ENCODE assay signal across 24 mouse cellular contexts in the genomic region with DNA sequence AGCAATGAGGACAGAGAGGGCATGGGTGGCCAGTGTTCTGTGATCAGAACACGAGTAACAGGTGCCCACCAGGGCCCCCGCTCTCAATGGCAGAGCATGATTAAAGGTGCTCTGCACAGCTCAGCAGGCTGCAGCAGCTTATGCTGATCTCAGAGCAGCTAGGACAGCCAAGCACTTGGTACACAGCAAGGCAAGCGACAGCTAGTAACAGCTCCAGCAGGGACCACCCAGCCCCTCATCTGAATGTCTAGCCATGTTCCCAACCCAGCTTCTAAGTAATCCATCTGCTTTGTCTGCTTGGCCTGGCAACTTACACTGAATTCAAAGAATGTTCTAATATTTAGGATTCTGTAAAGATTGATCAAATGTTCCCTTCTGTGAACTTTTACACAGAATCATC. TPM values are rescaled to one million over a fixed set of nuclear protein-coding genes. Genes with fewer than 3 reads are reported as not detected.
A peak's percentile ranks its signal among the peaks of the same experiment; 100 is the strongest.
DNase-seq lines count a peak whose midpoint lies in the region; ATAC-seq lines count a peak whose summit lies in the region.
"Had no signal": no experiment of that assay in that cellular context is flagged by ENCODE, and none has a peak within 500 bp of the region (broad histone marks: within the 10 kb centered on the region; RNA-seq: fewer than 3 reads in every experiment).

No protein-coding gene starts in this region.

- H3K27ac ChIP-seq in forebrain, embryonic 16.5 days (ENCODE audit: low read length), result 0 out of 2 replicates have a peak overlapping the region, but pooled peaks have one; percentile 6
- H3K27ac ChIP-seq in forebrain, embryonic 10.5 days, result no peak overlapping the region
- no peak overlapping the region for H3K27ac ChIP-seq in hindbrain, embryonic 16.5 days (ENCODE audit: low read depth, low read length)
- no peak overlapping the region for H3K27ac ChIP-seq in hindbrain, embryonic 13.5 days
- H3K27ac ChIP-seq: embryonic facial prominence, embryonic 10.5 days; embryonic facial prominence, embryonic 13.5 days; gastrocnemius, adult 2 months; hindbrain, embryonic 14.5 days had no signal

- no peaks in the 10 kb centered on the region for H3K9me3 ChIP-seq in forebrain, embryonic 16.5 days (ENCODE audit: control insufficient read depth, low read length)
- H3K9me3 ChIP-seq in forebrain, embryonic 10.5 days, result no peaks in the 10 kb centered on the region
- H3K9me3 ChIP-seq in hindbrain, embryonic 16.5 days (ENCODE audit: control insufficient read depth, low read length), result no peaks in the 10 kb centered on the region
- no peaks in the 10 kb centered on the region for H3K9me3 ChIP-seq in hindbrain, embryonic 13.5 days
- H3K9me3 ChIP-seq: embryonic facial prominence, embryonic 10.5 days; embryonic facial prominence, embryonic 13.5 days had no signal

- H3K9ac ChIP-seq in forebrain, embryonic 16.5 days (replicated peaks; ENCODE audit: low read depth, low read length), result no peak overlapping the region
- H3K9ac ChIP-seq in hindbrain, embryonic 16.5 days (ENCODE audit: low read depth, low read length), result no peak overlapping the region
- H3K9ac ChIP-seq in hindbrain, embryonic 13.5 days, result no peak overlapping the region
- H3K9ac ChIP-seq: embryonic facial prominence, embryonic 13.5 days; hindbrain, embryonic 14.5 days had no signal

- H3K27me3 ChIP-seq in forebrain, embryonic 16.5 days (replicated peaks; ENCODE audit: control insufficient read depth, insufficient read depth, low read length), result no peaks in the 10 kb centered on the region
- H3K27me3 ChIP-seq in forebrain, embryonic 10.5 days (ENCODE audit: poor library complexity, severe bottlenecking), result no peaks in the 10 kb centered on the region
- no peaks in the 10 kb centered on the region for H3K27me3 ChIP-seq in hindbrain, embryonic 16.5 days (replicated peaks; ENCODE audit: control insufficient read depth, insufficient read depth, low read length)
- no peaks in the 10 kb centered on the region for H3K27me3 ChIP-seq in hindbrain, embryonic 13.5 days
- H3K27me3 ChIP-seq: embryonic facial prominence, embryonic 13.5 days had no signal

- peak; percentile 79 for ATAC-seq in forebrain, embryonic 16.5 days
- ATAC-seq in hindbrain, embryonic 16.5 days, result peak; percentile 47; the same call in 1 of the 2 replicates
- no peak for ATAC-seq in hindbrain, embryonic 13.5 days (ENCODE audit: low FRiP score)
- ATAC-seq: CD4-positive, CD25-positive, alpha-beta regulatory T cell, adult 4 months; intestine, postnatal 0 days had no signal

- no peak overlapping the region for H3K4me3 ChIP-seq in forebrain, embryonic 16.5 days (replicated peaks; ENCODE audit: low read length)
- no peak overlapping the region for H3K4me3 ChIP-seq in forebrain, embryonic 10.5 days
- H3K4me3 ChIP-seq in hindbrain, embryonic 16.5 days (ENCODE audit: low read length), result no peak overlapping the region
- no peak overlapping the region for H3K4me3 ChIP-seq in hindbrain, embryonic 13.5 days
- H3K4me3 ChIP-seq: embryonic facial prominence, embryonic 10.5 days; embryonic facial prominence, embryonic 13.5 days; erythroblast, embryonic 14.5 days; gastrocnemius, adult 2 months had no signal

- H3K4me2 ChIP-seq in forebrain, embryonic 16.5 days (ENCODE audit: low read length), result no peak overlapping the region
- no peak overlapping the region for H3K4me2 ChIP-seq in hindbrain, embryonic 16.5 days (ENCODE audit: low read length)
- H3K4me2 ChIP-seq in hindbrain, embryonic 13.5 days, result no peak overlapping the region
- H3K4me2 ChIP-seq: embryonic facial prominence, embryonic 13.5 days; heart, embryonic 11.5 days; hindbrain, embryonic 14.5 days had no signal

- DNase-seq in forebrain, embryonic 10.5 days (ENCODE audit: extremely low spot score, low spot score), result no peak
- peak; percentile 52 to 66 for DNase-seq in layer of hippocampus, postnatal 14 days (ENCODE audit: low spot score in 2 of 2)
- no peak for DNase-seq in layer of hippocampus, adult 9-11 months
- DNase-seq in urinary bladder, adult 18-20 months (ENCODE audit: low spot score in 2 of 2), result no peak
- DNase-seq: adrenal gland, adult 2 months; adrenal gland, postnatal 14 days; cerebellum, adult 11-12 months; cerebellum, adult 8-10 months; cerebellum, postnatal 10 days; cerebellum, postnatal 36 days; embryo, embryonic 11 days; gastrocnemius, adult 2 months; gastrocnemius, postnatal 14 days; kidney, adult 2 months had no signal

- H3K4me1 ChIP-seq in forebrain, embryonic 16.5 days (replicated peaks; ENCODE audit: control insufficient read depth, insufficient read depth, low read length), result peaks cover 3% of the 10 kb centered on the region; the same call in 1 of the 2 replicates
- peaks cover 11% of the 10 kb centered on the region for H3K4me1 ChIP-seq in forebrain, embryonic 10.5 days
- H3K4me1 ChIP-seq in hindbrain, embryonic 16.5 days (ENCODE audit: control insufficient read depth, insufficient read depth, low read depth, low read length), result peaks cover 3% of the 10 kb centered on the region; the same call in 1 of the 2 replicates
- H3K4me1 ChIP-seq in hindbrain, embryonic 13.5 days (replicated peaks), result 0 out of 2 replicates have a peak, but pooled peaks cover 4% of the 10 kb centered on the region
- H3K4me1 ChIP-seq: embryonic facial prominence, embryonic 13.5 days had no signal

- 67% methylated on average over 3 of the region's 3 CpGs for WGBS in forebrain, embryonic 16.5 days
- WGBS in forebrain, embryonic 10.5 days, result 88% methylated on average over 3 of the region's 3 CpGs
- WGBS in hindbrain, embryonic 16.5 days, result 77% methylated on average over 3 of the region's 3 CpGs
- WGBS in hindbrain, embryonic 13.5 days, result 78% methylated on average over 3 of the region's 3 CpGs

- H3K36me3 ChIP-seq in forebrain, embryonic 16.5 days (ENCODE audit: control insufficient read depth, insufficient read depth), result no peaks in the 10 kb centered on the region; the same call in 1 of the 2 replicates
- H3K36me3 ChIP-seq in forebrain, embryonic 10.5 days (replicated peaks), result peaks cover 17% of the 10 kb centered on the region; the same call in 1 of the 2 replicates
- peaks cover 5% of the 10 kb centered on the region for H3K36me3 ChIP-seq in hindbrain, embryonic 16.5 days (ENCODE audit: control insufficient read depth, insufficient read depth, low read length)
- peaks cover 12% of the 10 kb centered on the region for H3K36me3 ChIP-seq in hindbrain, embryonic 13.5 days
- H3K36me3 ChIP-seq: embryonic facial prominence, embryonic 13.5 days had no signal

RNA-seq across cellular contexts. Expression of gene Zdhhc23, which starts 15.8 kb away (rescaled TPM):
- 4.6 and 4.7 TPM in 2 replicates for polyA plus RNA-seq in forebrain, embryonic 16.5 days (2015; fragmentation: Nextera tagmentation; extraction: Ambion mirVana)
- 0.66 TPM in 2 replicates for polyA plus RNA-seq in forebrain, embryonic 10.5 days (2016; fragmentation: Nextera tagmentation; extraction: Ambion mirVana)
- 3.4 and 3.8 TPM in 2 replicates for polyA plus RNA-seq in hindbrain, embryonic 16.5 days (2015; fragmentation: Nextera tagmentation; extraction: Ambion mirVana)
- polyA plus RNA-seq in hindbrain, embryonic 13.5 days (2015; fragmentation: Nextera tagmentation; extraction: Ambion mirVana), result 1.7 and 1.8 TPM in 2 replicates
- 10 to 100 TPM; 55.4 TPM for total RNA-seq in layer of hippocampus, postnatal 14 days (2021)

RNA-seq across cellular contexts. Expression of gene Qtrt2, which starts 37.2 kb away (rescaled TPM):
- 23.6 and 29.5 TPM in 2 replicates for polyA plus RNA-seq in forebrain, embryonic 16.5 days (2015; fragmentation: Nextera tagmentation; extraction: Ambion mirVana)
- polyA plus RNA-seq in forebrain, embryonic 10.5 days (2016; fragmentation: Nextera tagmentation; extraction: Ambion mirVana), result 33.9 and 38.1 TPM in 2 replicates
- 17.6 and 18.9 TPM in 2 replicates for polyA plus RNA-seq in hindbrain, embryonic 16.5 days (2015; fragmentation: Nextera tagmentation; extraction: Ambion mirVana)
- 20.5 and 22.2 TPM in 2 replicates for polyA plus RNA-seq in hindbrain, embryonic 13.5 days (2015; fragmentation: Nextera tagmentation; extraction: Ambion mirVana)
- total RNA-seq in layer of hippocampus, postnatal 14 days (2021), result 10 to 100 TPM; 31.1 to 34.3 TPM

Comparison
In these comparisons a context has a peak if more than half of its experiments do, and no peak if none do; other contexts are left out.
1. DNase-seq: peak in layer of hippocampus, postnatal 14 days (2 of 2); none in forebrain, embryonic 10.5 days (single experiment), layer of hippocampus, adult 9-11 months (single experiment) and urinary bladder, adult 18-20 months (0 of 2).